15 mouse cellular contexts compared by ENCODE assay signal in genomic region chr14:28475421-28475820, GRCm38 (mm10). TPM values are rescaled to one million over a fixed set of nuclear protein-coding genes. Genes with fewer than 3 reads are reported as not detected.
DNase-seq lines count a peak whose midpoint lies in the region; ATAC-seq and TF ChIP-seq lines count a peak whose summit lies in the region.
"Had no signal": no experiment of that assay in that cellular context is flagged by ENCODE, and none has a peak within 500 bp of the region (broad histone marks: within the 10 kb centered on the region; RNA-seq: fewer than 3 reads in every experiment).

No protein-coding gene starts in this region.

- H3K36me3 ChIP-seq in forebrain, embryonic 16.5 days (ENCODE audit: control insufficient read depth, insufficient read depth) = no peaks in the 10 kb centered on the region
- H3K36me3 ChIP-seq in midbrain, embryonic 10.5 days = no peaks in the 10 kb centered on the region
- H3K36me3 ChIP-seq in neural tube, embryonic 12.5 days = no peaks in the 10 kb centered on the region
- no peaks in the 10 kb centered on the region for H3K36me3 ChIP-seq in intestine, postnatal 0 days (ENCODE audit: control insufficient read depth, insufficient read depth)
- H3K36me3 ChIP-seq: limb, embryonic 12.5 days had no signal

- ATAC-seq in forebrain, embryonic 16.5 days = peak; percentile 73
- peak; percentile 77 for ATAC-seq in neural tube, embryonic 12.5 days (ENCODE audit: low FRiP score, low read depth)
- ATAC-seq in intestine, postnatal 0 days = no peak
- ATAC-seq: activated CD4-positive, CD25-positive, alpha-beta regulatory T cell, adult 4 months; liver, postnatal 0 days had no signal

- H3K27me3 ChIP-seq in forebrain, embryonic 16.5 days (replicated peaks; ENCODE audit: control insufficient read depth, insufficient read depth, low read length) = 0 out of 2 replicates have a peak, but pooled peaks cover 2% of the 10 kb centered on the region
- no peaks in the 10 kb centered on the region; the same call in 1 of the 2 replicates for H3K27me3 ChIP-seq in midbrain, embryonic 10.5 days (ENCODE audit: low read depth, poor library complexity, severe bottlenecking)
- no peaks in the 10 kb centered on the region for H3K27me3 ChIP-seq in neural tube, embryonic 12.5 days (replicated peaks)
- H3K27me3 ChIP-seq in intestine, postnatal 0 days (replicated peaks; ENCODE audit: control insufficient read depth, insufficient read depth, low read length) = no peaks in the 10 kb centered on the region
- no peaks in the 10 kb centered on the region; the same call in 1 of the 2 replicates for H3K27me3 ChIP-seq in cerebellum, adult 2 months (ENCODE audit: control insufficient read depth, insufficient read depth, low read length)
- H3K27me3 ChIP-seq: CH12.LX; limb, embryonic 12.5 days had no signal

- H3K9ac ChIP-seq in forebrain, embryonic 16.5 days (replicated peaks; ENCODE audit: low read depth, low read length) = 0 out of 2 replicates have a peak overlapping the region, but pooled peaks have one; percentile 15
- peak overlapping the region; percentile 14; the same call in 1 of the 2 replicates for H3K9ac ChIP-seq in neural tube, embryonic 12.5 days
- no peak overlapping the region for H3K9ac ChIP-seq in intestine, postnatal 0 days (ENCODE audit: low read depth, low read length)
- H3K9ac ChIP-seq: limb, embryonic 12.5 days; liver, postnatal 0 days had no signal

- peaks cover 14% of the 10 kb centered on the region for H3K4me1 ChIP-seq in forebrain, embryonic 16.5 days (replicated peaks; ENCODE audit: control insufficient read depth, insufficient read depth, low read length)
- H3K4me1 ChIP-seq in midbrain, embryonic 10.5 days = peaks cover 38% of the 10 kb centered on the region
- H3K4me1 ChIP-seq in neural tube, embryonic 12.5 days = peaks cover 23% of the 10 kb centered on the region
- H3K4me1 ChIP-seq in intestine, postnatal 0 days (replicated peaks; ENCODE audit: control insufficient read depth, insufficient read depth, low read length) = no peaks in the 10 kb centered on the region
- H3K4me1 ChIP-seq in cerebellum, adult 2 months (ENCODE audit: control insufficient read depth, insufficient read depth, low read length) = no peaks in the 10 kb centered on the region

- TF ChIP-seq POLR2A in cerebellum, adult 2 months (IDR thresholded peaks at IDR 0.05; ENCODE audit: borderline replicate concordance, insufficient read depth, low read length) = no peak

- peak overlapping the region; percentile 39 for H3K27ac ChIP-seq in forebrain, embryonic 16.5 days (ENCODE audit: low read length)
- H3K27ac ChIP-seq in midbrain, embryonic 10.5 days (replicated peaks) = peak overlapping the region; percentile 61
- peak overlapping the region; percentile 26; the same call in 1 of the 2 replicates for H3K27ac ChIP-seq in neural tube, embryonic 12.5 days
- H3K27ac ChIP-seq in intestine, postnatal 0 days (ENCODE audit: low read depth, low read length) = no peak overlapping the region
- H3K27ac ChIP-seq in cerebellum, adult 2 months (ENCODE audit: insufficient read depth, low read length) = no peak overlapping the region
- H3K27ac ChIP-seq: kidney, postnatal 0 days; limb, embryonic 12.5 days had no signal

- peak overlapping the region; percentile 20; the same call in 1 of the 2 replicates for H3K4me2 ChIP-seq in forebrain, embryonic 16.5 days (ENCODE audit: low read length)
- peak overlapping the region; percentile 43 for H3K4me2 ChIP-seq in neural tube, embryonic 12.5 days (replicated peaks)
- no peak overlapping the region for H3K4me2 ChIP-seq in intestine, postnatal 0 days (replicated peaks; ENCODE audit: low read depth)
- H3K4me2 ChIP-seq: limb, embryonic 12.5 days had no signal

- H3K9me3 ChIP-seq in forebrain, embryonic 16.5 days (ENCODE audit: control insufficient read depth, low read length) = no peaks in the 10 kb centered on the region
- H3K9me3 ChIP-seq in midbrain, embryonic 10.5 days (replicated peaks) = no peaks in the 10 kb centered on the region
- no peaks in the 10 kb centered on the region for H3K9me3 ChIP-seq in neural tube, embryonic 12.5 days
- no peaks in the 10 kb centered on the region for H3K9me3 ChIP-seq in intestine, postnatal 0 days (ENCODE audit: control insufficient read depth)
- H3K9me3 ChIP-seq: limb, embryonic 12.5 days had no signal

- TF ChIP-seq CTCF in intestine, postnatal 0 days (IDR thresholded peaks at IDR 0.05; ENCODE audit: low read depth) = no peak
- no peak for TF ChIP-seq CTCF in cerebellum, adult 2 months (IDR thresholded peaks at IDR 0.05; ENCODE audit: borderline replicate concordance, insufficient read depth, low read depth, low read length)

- peak; percentile 21 for DNase-seq in embryo, embryonic 10 days (ENCODE audit: low spot score)
- DNase-seq in embryo, embryonic 10.5 days (ENCODE audit: low spot score) = no peak
- DNase-seq in midbrain, embryonic 10.5 days (ENCODE audit: low spot score) = no peak
- DNase-seq in thymus, adult 18-20 months = no peak
- no peak for DNase-seq in cerebellum, adult 2 months
- DNase-seq: liver, postnatal 0 days; spleen, adult 18-20 months had no signal

- H3K4me3 ChIP-seq in forebrain, embryonic 16.5 days (replicated peaks; ENCODE audit: low read length) = no peak overlapping the region
- no peak overlapping the region for H3K4me3 ChIP-seq in midbrain, embryonic 10.5 days
- no peak overlapping the region for H3K4me3 ChIP-seq in neural tube, embryonic 12.5 days
- H3K4me3 ChIP-seq in intestine, postnatal 0 days (ENCODE audit: low read depth, low read length) = no peak overlapping the region
- H3K4me3 ChIP-seq in cerebellum, adult 2 months (replicated peaks; ENCODE audit: insufficient read depth, low read depth, low read length) = no peak overlapping the region
- H3K4me3 ChIP-seq: limb, embryonic 12.5 days; myocyte had no signal

- WGBS in forebrain, embryonic 16.5 days = 17% methylated on average over 7 of the region's 7 CpGs
- WGBS in midbrain, embryonic 10.5 days = 37% methylated on average over 7 of the region's 7 CpGs
- 10% methylated on average over 7 of the region's 7 CpGs for WGBS in neural tube, embryonic 12.5 days
- 45% methylated on average over 7 of the region's 7 CpGs for WGBS in intestine, postnatal 0 days
- 51% methylated on average over 7 of the region's 7 CpGs for WGBS in cerebellum, adult 2 months

RNA-seq across cellular contexts. Expression of gene Wnt5a, which starts 29.1 kb away (rescaled TPM):
- polyA plus RNA-seq in forebrain, embryonic 16.5 days (2015; fragmentation: Nextera tagmentation; extraction: Ambion mirVana) = 11.8 and 12.0 TPM in 2 replicates
- 49.5 and 49.7 TPM in 2 replicates for polyA plus RNA-seq in midbrain, embryonic 10.5 days (2016; fragmentation: Nextera tagmentation; extraction: Ambion mirVana)
- 14.8 and 24.1 TPM in 2 replicates for polyA plus RNA-seq in neural tube, embryonic 12.5 days (2016; fragmentation: Nextera tagmentation; extraction: Ambion mirVana)
- 11.6 and 12.0 TPM in 2 replicates for polyA plus RNA-seq in intestine, postnatal 0 days (2015; fragmentation: Nextera tagmentation; extraction: Ambion mirVana)
- 3.8 and 4.5 TPM in 2 replicates for polyA plus RNA-seq in cerebellum, adult 2 months (2012; rRNA removed)
- polyA plus RNA-seq: activated CD4-positive, CD25-positive, alpha-beta regulatory T cell, adult 4 months had no signal

Comparison
In these comparisons a context has a peak if more than half of its experiments do, and no peak if none do; other contexts are left out.
1. H3K27ac ChIP-seq: peak in forebrain, embryonic 16.5 days (single experiment), midbrain, embryonic 10.5 days (single experiment) and neural tube, embryonic 12.5 days (single experiment); none in intestine, postnatal 0 days (single experiment) and cerebellum, adult 2 months (single experiment).